Mouse (Mus musculus) left cerebral cortex, postnatal 4 days (tissue): Measurements from ENCODE around the gene Ctse. TPM values are rescaled to one million over a fixed set of nuclear protein-coding genes. Genes with fewer than 3 reads are reported as not detected.
A peak's percentile ranks its signal among the peaks of the same experiment; 100 is the strongest.
"Not testable (repeated sequence)": the region's sequence is repeated elsewhere in the genome, so short reads cannot be mapped to it uniquely, and the experiment has no call there.

Experiments
- DNase-seq: peaks from one replicate; pipeline ENCODE4 v3.0.0-alpha.2; 2022
- intact Hi-C: fragments of 180-260 bp; cut with DNase I; formaldehyde crosslinking; loops from one replicate; pipeline ENCODE4 v1.15.1; 2025
- total RNA-seq, 2 experiments: library from RNA; stranded (reverse); gene quantifications; 2 replicates each; pipeline ENCODE4 v1.2.3; 2021

Ctse gene
- total RNA-seq: under 1 TPM in 1 of 2 experiments, not detected in 1; 0.20 TPM

- intact Hi-C loops: no loop called here
- DNase-seq: no peak
Observed at GRCm38 (mm10) chr1:131637791-131638540, at the start of gene Ctse. Gene Ctse, plus strand, starts transcription at chr1:131638306.

- no peak for DNase-seq
- intact Hi-C loops: no loop called here
Observed at GRCm38 (mm10) chr1:131598905-131599304, 39.2 kb upstream of the Ctse start, which contains the start of gene Avpr1b. Gene Avpr1b, plus strand, starts transcription at chr1:131599239.

GRCm38 (mm10) chr1:131600314-131600713 is 37.8 kb upstream of the Ctse start:
- DNase-seq: no peak
- intact Hi-C loops: no loop called here

GRCm38 (mm10) chr1:131606719-131607118 is 31.4 kb upstream of the Ctse start:
- intact Hi-C loops: no loop called here
- no peak for DNase-seq

- DNase-seq: no peak
- intact Hi-C loops: no loop called here
Observed at GRCm38 (mm10) chr1:131612556-131613155, 25.4 kb upstream of the Ctse start.

- intact Hi-C loops: no loop called here
- DNase-seq: peak; percentile 84
Observed at GRCm38 (mm10) chr1:131613361-131614133, 24.6 kb upstream of the Ctse start.

GRCm38 (mm10) chr1:131614641-131615040 is 23.5 kb upstream of the Ctse start:
- DNase-seq: no peak
- intact Hi-C loops: no loop called here

GRCm38 (mm10) chr1:131616131-131616530 is 22.0 kb upstream of the Ctse start:
- no peak for DNase-seq
- intact Hi-C loops: no loop called here

GRCm38 (mm10) chr1:131616546-131617220 is 21.4 kb upstream of the Ctse start:
- intact Hi-C loops: no loop called here
- no peak for DNase-seq

- no peak for DNase-seq
- intact Hi-C loops: no loop called here
Observed at GRCm38 (mm10) chr1:131618576-131618975, 19.5 kb upstream of the Ctse start.

GRCm38 (mm10) chr1:131619348-131619747 is 18.8 kb upstream of the Ctse start:
- DNase-seq: no peak
- intact Hi-C loops: no loop called here

- DNase-seq: no peak
- intact Hi-C loops: no loop called here
Observed at GRCm38 (mm10) chr1:131623644-131624043, 14.5 kb upstream of the Ctse start.

GRCm38 (mm10) chr1:131624175-131624835 is 13.8 kb upstream of the Ctse start:
- DNase-seq: no peak
- intact Hi-C loops: no loop called here

GRCm38 (mm10) chr1:131626200-131626599 is 11.9 kb upstream of the Ctse start:
- DNase-seq: no peak
- intact Hi-C loops: no loop called here

- DNase-seq: peak; percentile 44
- intact Hi-C loops: not testable (repeated sequence)
Observed at GRCm38 (mm10) chr1:131632216-131632615, 5.9 kb upstream of the Ctse start.

- DNase-seq: no peak
- intact Hi-C loops: no loop called here
Observed at GRCm38 (mm10) chr1:131634495-131634894, 3.6 kb upstream of the Ctse start.

GRCm38 (mm10) chr1:131638541-131639421 is 675 bp downstream of the Ctse start:
- no peak for DNase-seq
- intact Hi-C loops: no loop called here

- DNase-seq: no peak
- intact Hi-C loops: no loop called here
Observed at GRCm38 (mm10) chr1:131640062-131640461, 2.0 kb downstream of the Ctse start.

GRCm38 (mm10) chr1:131641565-131641964 is 3.5 kb downstream of the Ctse start:
- intact Hi-C loops: no loop called here
- DNase-seq: no peak
